Mouse (Mus musculus) stomach, postnatal 0 days (tissue): Measurements from ENCODE around the gene Pcdh7. TPM values are rescaled to one million over a fixed set of nuclear protein-coding genes. Genes with fewer than 3 reads are reported as not detected.

Source experiments
- ATAC-seq: fragments of 200-750 bp; cut with Nextera tagmentation; 2 replicates; pipeline ENCODE4 v1.8.0; 2017; ENCODE audit not compliant: low FRiP score, low TSS enrichment
- DNase-seq: peaks from one replicate; pipeline ENCODE4 v3.0.0-alpha.2; 2016; ENCODE audit warnings: low spot score
- H3K27ac ChIP-seq: fragments of 300-500 bp; sonication (generic); replicated peaks from 2 replicates; pipeline ENCODE4 v1.5.1; 2014; ENCODE audit warnings: mild to moderate bottlenecking, control low read depth
- H3K27me3 ChIP-seq: fragments of 300-500 bp; sonication (generic); 2 replicates; pipeline ENCODE4 v1.6.1; 2014; ENCODE audit warnings: low read length; ENCODE audit not compliant: control insufficient read depth, insufficient read depth
- H3K36me3 ChIP-seq: fragments of 300-500 bp; sonication (generic); 2 replicates; pipeline ENCODE4 v1.6.1; 2014; ENCODE audit warnings: low read length, mixed read lengths; ENCODE audit not compliant: control insufficient read depth, insufficient read depth
- H3K4me1 ChIP-seq: fragments of 300-500 bp; sonication (generic); replicated peaks from 2 replicates; pipeline ENCODE4 v1.6.1; 2014; ENCODE audit warnings: antibody characterized with exemption; ENCODE audit not compliant: control insufficient read depth, insufficient read depth
- H3K4me2 ChIP-seq: fragments of 300-500 bp; sonication (generic); replicated peaks from 2 replicates; pipeline ENCODE4 v1.6.1; 2014; ENCODE audit warnings: low read depth, mild to moderate bottlenecking, control low read depth, moderate library complexity
- H3K4me3 ChIP-seq: fragments of 300-500 bp; sonication (generic); 2 replicates; pipeline ENCODE4 v1.5.1; 2014; ENCODE audit warnings: low read depth, low read length, control low read depth
- H3K9ac ChIP-seq: fragments of 300-500 bp; sonication (generic); 2 replicates; pipeline ENCODE4 v1.6.1; 2014; ENCODE audit warnings: mild to moderate bottlenecking, low read length, control low read depth, mixed read lengths
- H3K9me3 ChIP-seq: fragments of 300-500 bp; sonication (generic); 2 replicates; pipeline ENCODE4 v1.6.1; 2016; ENCODE audit warnings: low read length; ENCODE audit not compliant: control insufficient read depth
- CTCF ChIP-seq: IDR thresholded peaks from 2 replicates; pipeline ENCODE4 v1.5.1; 2016; ENCODE audit warnings: antibody characterized with exemption, low read depth, mild to moderate bottlenecking, moderate library complexity
- EP300 ChIP-seq: optimal IDR thresholded peaks from 2 replicates; pipeline ENCODE3; 2016; ENCODE audit warnings: antibody characterized with exemption
- WGBS: fragments of 180-500 bp; shearing (Covaris S2); extraction: QIAGEN DNeasy Blood & Tissue Kit; methylation state at CpG from one replicate; pipeline ENCODE4 v1.1.7; 2014; 5-methylcytosine and 5-hydroxymethylcytosine counted together
- polyA plus RNA-seq: library from polyadenylated mRNA; unstranded; fragments of >200 nt; fragmentation: Nextera tagmentation; extraction: Ambion mirVana; gene quantifications from 2 replicates; pipeline ENCODE4 v1.2.1, GENCODE M21; 2015

Pcdh7 gene
- polyA plus RNA-seq, 1 experiment from 2014 or later: 6.4 TPM

- no peaks in the 10 kb centered on the region for H3K4me1 ChIP-seq
- WGBS: 83% methylated on average over 4 of the region's 4 CpGs
- no peak for ATAC-seq
- H3K9me3 ChIP-seq: no peaks in the 10 kb centered on the region
- no peak for DNase-seq
- no peak overlapping the region for H3K9ac ChIP-seq
- no peak overlapping the region for H3K4me3 ChIP-seq
- no peak overlapping the region for H3K4me2 ChIP-seq
- no peak for TF ChIP-seq EP300
- TF ChIP-seq CTCF: no peak
- H3K27ac ChIP-seq: no peak overlapping the region
- no peaks in the 10 kb centered on the region for H3K27me3 ChIP-seq
- no peaks in the 10 kb centered on the region for H3K36me3 ChIP-seq
These were observed 62.8 kb downstream of the Pcdh7 start for GRCm38 (mm10) chr5:57780574-57780973.

GRCm38 (mm10) chr5:57781950-57782349 is 64.2 kb downstream of the Pcdh7 start:
- no peak overlapping the region for H3K27ac ChIP-seq
- no peak for DNase-seq
- 53% methylated on average over 5 of the region's 5 CpGs for WGBS
- TF ChIP-seq CTCF (no peak), EP300 (no peak)
- H3K36me3 ChIP-seq: no peaks in the 10 kb centered on the region
- no peak for ATAC-seq
- H3K9ac ChIP-seq: no peak overlapping the region
- H3K4me3 ChIP-seq: no peak overlapping the region
- no peaks in the 10 kb centered on the region for H3K4me1 ChIP-seq
- H3K27me3 ChIP-seq: no peaks in the 10 kb centered on the region
- H3K9me3 ChIP-seq: no peaks in the 10 kb centered on the region
- H3K4me2 ChIP-seq: no peak overlapping the region

- H3K9ac ChIP-seq: no peak overlapping the region
- no peak overlapping the region for H3K27ac ChIP-seq
- no peak overlapping the region for H3K4me3 ChIP-seq
- no peak for TF ChIP-seq CTCF
- no peak for TF ChIP-seq EP300
- DNase-seq (no peak), ATAC-seq (no peak)
- H3K36me3 ChIP-seq: no peaks in the 10 kb centered on the region
- H3K4me2 ChIP-seq: no peak overlapping the region
- no peaks in the 10 kb centered on the region for H3K27me3 ChIP-seq
- no peaks in the 10 kb centered on the region for H3K4me1 ChIP-seq
- H3K9me3 ChIP-seq: no peaks in the 10 kb centered on the region
- WGBS: 79% methylated on average over 3 of the region's 3 CpGs
These were observed 64.8 kb downstream of the Pcdh7 start for GRCm38 (mm10) chr5:57782546-57782945.

- Histone ChIP-seq H3K9me3 (no peaks in the 10 kb centered on the region), H3K4me3 (no peak overlapping the region), H3K27me3 (no peaks in the 10 kb centered on the region), H3K36me3 (no peaks in the 10 kb centered on the region), H3K27ac (no peak overlapping the region), H3K9ac (no peak overlapping the region), H3K4me1 (no peaks in the 10 kb centered on the region), H3K4me2 (no peak overlapping the region)
- no peak for TF ChIP-seq CTCF
- no peak for DNase-seq
- no peak for ATAC-seq
- WGBS: 58% methylated on average over 4 of the region's 4 CpGs
These were observed 71.2 kb downstream of the Pcdh7 start for GRCm38 (mm10) chr5:57788775-57789509.

GRCm38 (mm10) chr5:57796337-57796736 is 78.6 kb downstream of the Pcdh7 start:
- no peak overlapping the region for H3K9ac ChIP-seq
- H3K4me2 ChIP-seq: no peak overlapping the region
- H3K9me3 ChIP-seq: no peaks in the 10 kb centered on the region
- no peaks in the 10 kb centered on the region for H3K27me3 ChIP-seq
- no peaks in the 10 kb centered on the region for H3K36me3 ChIP-seq
- DNase-seq (no peak), ATAC-seq (no peak)
- H3K4me3 ChIP-seq: no peak overlapping the region
- H3K27ac ChIP-seq: no peak overlapping the region
- no peaks in the 10 kb centered on the region for H3K4me1 ChIP-seq
- TF ChIP-seq CTCF (no peak), EP300 (no peak)

GRCm38 (mm10) chr5:57797951-57798670 is 80.3 kb downstream of the Pcdh7 start:
- ATAC-seq: no peak
- TF ChIP-seq CTCF: no peak
- TF ChIP-seq EP300: no peak

More at GRCm38 (mm10) chr5:57797951-57798670, 80.3 kb downstream of the Pcdh7 start:
- Histone ChIP-seq H3K27me3 (no peaks in the 10 kb centered on the region), H3K9ac (no peak overlapping the region), H3K4me1 (no peaks in the 10 kb centered on the region), H3K36me3 (no peaks in the 10 kb centered on the region), H3K4me2 (no peak overlapping the region), H3K27ac (no peak overlapping the region), H3K9me3 (no peaks in the 10 kb centered on the region), H3K4me3 (no peak overlapping the region)
- no peak for DNase-seq
- 57% methylated on average over 7 of the region's 7 CpGs for WGBS
